Mouse (Mus musculus) T-cell, adult 2 months (primary cell): ENCODE results near the gene Krt79.

Source experiments
- DNase-seq: peaks from one replicate; pipeline ENCODE4 v3.0.0; 2022; ENCODE audit warnings: low spot score

Gene Krt79

GRCm38 (mm10) chr15:101929666-101930065, 10.5 kb downstream of the Krt79 start:
- DNase-seq = no peak

- no peak for DNase-seq
These were observed 11.0 kb downstream of the Krt79 start for GRCm38 (mm10) chr15:101929087-101929486.

GRCm38 (mm10) chr15:101927340-101928080, 12.6 kb downstream of the Krt79 start:
- DNase-seq = no peak

- no peak for DNase-seq
These were observed 15.1 kb downstream of the Krt79 start for GRCm38 (mm10) chr15:101925041-101925440.

GRCm38 (mm10) chr15:101924635-101925034, 15.5 kb downstream of the Krt79 start, which contains the start of gene Krt4:
Gene Krt4, minus strand, starts transcription at chr15:101924735.
- no peak for DNase-seq

GRCm38 (mm10) chr15:101922296-101922695, 17.8 kb downstream of the Krt79 start:
- DNase-seq = no peak

- DNase-seq = no peak
These were observed 24.1 kb downstream of the Krt79 start for GRCm38 (mm10) chr15:101916072-101916471.

GRCm38 (mm10) chr15:101904849-101905248, 35.3 kb downstream of the Krt79 start:
- DNase-seq = no peak

- no peak for DNase-seq
These were observed 37.7 kb downstream of the Krt79 start for GRCm38 (mm10) chr15:101902171-101903149.

- DNase-seq = no peak
These were observed 44.9 kb downstream of the Krt79 start for GRCm38 (mm10) chr15:101895216-101895615.

GRCm38 (mm10) chr15:101892820-101893219, 47.3 kb downstream of the Krt79 start, which contains the start of gene Krt76:
Gene Krt76, minus strand, starts transcription at chr15:101892920.
- no peak for DNase-seq

GRCm38 (mm10) chr15:101879776-101880175, 60.3 kb downstream of the Krt79 start:
- DNase-seq = no peak
